Mouse (Mus musculus): ENCODE measurements around the gene Ccdc187. TPM values are rescaled to one million over a fixed set of nuclear protein-coding genes. Genes with fewer than 3 reads are reported as not detected.

Ccdc187 gene
- polyA plus RNA-seq, 1 experiment = 0.01 TPM

DNA sequence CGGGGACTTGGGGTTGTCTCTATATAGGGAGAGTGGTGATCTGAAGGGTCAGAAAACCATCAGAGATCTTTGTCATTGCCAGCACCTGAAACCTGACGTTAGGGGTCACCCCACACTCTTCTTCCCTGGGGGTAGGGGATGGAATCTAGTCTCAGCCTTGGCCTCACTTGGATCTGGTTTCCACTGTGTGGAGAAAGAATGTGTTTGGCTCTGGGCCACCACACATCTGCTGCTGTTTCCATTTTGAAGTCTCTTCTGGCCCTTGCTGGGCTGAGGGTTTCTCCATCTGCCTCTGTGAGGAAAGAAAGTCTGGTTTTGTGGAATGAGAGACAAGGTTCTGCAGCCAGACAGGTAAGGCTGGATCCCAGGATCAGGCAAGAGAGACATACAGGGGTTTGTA, 29.3 kb downstream of the Ccdc187 start:
- Histone ChIP-seq H3ac (ENCODE audit: control insufficient read depth, insufficient read length) (no peak overlapping the region), H3K36me3 (ENCODE audit: control insufficient read depth, insufficient read depth) (no peaks in the 10 kb centered on the region), H3K4me3 (no peak overlapping the region), H3K4me2 (ENCODE audit: low read depth) (no peak overlapping the region), H3K79me2 (ENCODE audit: control insufficient read depth, insufficient read depth) (no peaks in the 10 kb centered on the region), H3K27me3 (ENCODE audit: control insufficient read depth, insufficient read depth, insufficient read length) (peaks cover 33% of the 10 kb centered on the region)
- no peak for TF ChIP-seq MAX (IDR thresholded peaks at IDR 0.05; ENCODE audit: low read depth)

DNA sequence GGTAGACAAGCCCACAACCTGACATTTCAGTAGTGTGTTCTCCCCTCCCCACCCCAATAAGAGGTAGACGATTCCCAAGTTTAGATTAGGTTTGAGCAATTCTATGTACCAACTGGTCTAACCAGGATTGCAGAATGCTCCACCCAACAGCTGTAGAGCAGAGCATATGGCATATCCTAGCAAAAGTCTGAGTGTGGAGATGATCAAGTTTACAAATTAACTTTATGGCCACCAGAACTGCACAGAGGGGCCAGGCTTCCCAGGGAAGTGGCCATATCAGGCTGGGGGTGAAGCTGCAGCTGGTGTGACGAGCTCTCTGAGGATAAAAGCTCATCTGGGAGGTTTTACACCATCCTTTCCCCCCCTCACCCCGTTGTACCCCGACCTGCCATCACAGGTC, 29.7 kb downstream of the Ccdc187 start:
- Histone ChIP-seq H3K36me3 (ENCODE audit: control insufficient read depth, insufficient read depth) (no peaks in the 10 kb centered on the region), H3K4me2 (ENCODE audit: low read depth) (no peak overlapping the region), H3K79me2 (ENCODE audit: control insufficient read depth, insufficient read depth) (no peaks in the 10 kb centered on the region), H3ac (ENCODE audit: control insufficient read depth, insufficient read length) (no peak overlapping the region), H3K27me3 (ENCODE audit: control insufficient read depth, insufficient read depth, insufficient read length) (peaks cover 33% of the 10 kb centered on the region), H3K4me3 (no peak overlapping the region)
- TF ChIP-seq MYOG (IDR thresholded peaks at IDR 0.05; ENCODE audit: control insufficient read depth in 1 of 3, insufficient read depth in 1 of 3, insufficient read length in 2 of 3, low read depth in 2 of 3) (no peak), MAX (IDR thresholded peaks at IDR 0.05; ENCODE audit: low read depth) (no peak), CEBPB (IDR thresholded peaks at IDR 0.05; ENCODE audit: insufficient read depth, poor library complexity, severe bottlenecking) (no peak), MYOD1 (IDR thresholded peaks at IDR 0.05; ENCODE audit: control insufficient read depth in 1 of 3, insufficient read length in 2 of 3, low read depth in 2 of 3) (no peak), POLR2A (IDR thresholded peaks at IDR 0.05; ENCODE audit: insufficient read length, low read depth) (no peak), TCF3 (IDR thresholded peaks at IDR 0.05; ENCODE audit: insufficient read length, low read depth) (no peak), E2F4 (IDR thresholded peaks at IDR 0.05; ENCODE audit: insufficient read depth) (no peak), POLR2AphosphoS2 (IDR thresholded peaks at IDR 0.05; ENCODE audit: insufficient read length, low read depth) (no peak), REST (IDR thresholded peaks at IDR 0.05; ENCODE audit: insufficient read depth, insufficient read length) (no peak), SRF (IDR thresholded peaks at IDR 0.05; ENCODE audit: control insufficient read depth, insufficient read length, low read depth) (no peak), TCF12 (IDR thresholded peaks at IDR 0.05; ENCODE audit: insufficient read depth, poor library complexity, severe bottlenecking) (no peak), USF1 (IDR thresholded peaks at IDR 0.05; ENCODE audit: low read depth) (no peak)

DNA sequence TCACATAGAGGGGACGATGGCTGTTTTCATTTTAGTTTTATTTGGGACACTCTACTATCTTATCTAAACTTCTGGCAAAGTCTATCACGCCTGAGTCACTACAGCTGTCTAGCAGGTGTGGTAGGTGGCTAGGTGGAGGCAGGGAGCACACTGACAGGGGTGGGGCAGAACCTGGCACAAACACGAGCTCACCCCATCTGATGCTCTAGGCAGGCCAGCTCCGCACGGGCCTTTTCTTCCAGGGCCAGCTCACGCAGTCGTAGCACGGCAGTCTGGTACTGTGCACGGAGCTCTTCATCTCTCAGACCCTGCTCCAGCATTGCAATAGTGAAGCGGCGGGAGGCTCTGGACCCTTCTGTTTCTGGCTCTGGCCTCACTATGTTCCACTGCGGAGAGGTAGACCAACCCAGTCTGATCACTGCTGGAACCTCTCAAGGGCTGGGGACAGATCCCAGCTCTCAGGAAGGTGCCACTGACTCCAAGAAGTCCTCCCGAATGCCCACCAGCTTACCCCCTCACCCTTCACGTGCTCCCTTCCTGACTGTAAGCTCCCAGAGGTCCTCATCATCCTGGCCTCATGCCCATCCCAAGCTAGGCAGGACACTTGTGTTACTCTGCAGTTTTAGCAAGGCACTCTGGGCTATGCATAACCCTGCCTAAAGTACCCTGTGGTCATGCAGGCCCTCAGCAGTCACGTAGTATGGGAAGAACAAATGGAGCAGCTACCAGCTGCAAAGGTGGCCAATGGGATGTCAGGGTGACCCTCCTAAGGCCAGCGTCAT, 36.9 kb downstream of the Ccdc187 start:
- no peak overlapping the region for H3ac ChIP-seq (ENCODE audit: control insufficient read depth, insufficient read length)
- no peak overlapping the region for H3K4me3 ChIP-seq
- peaks cover 67% of the 10 kb centered on the region for H3K27me3 ChIP-seq (ENCODE audit: control insufficient read depth, insufficient read depth, insufficient read length)
- H3K79me2 ChIP-seq (ENCODE audit: control insufficient read depth, insufficient read depth) = no peaks in the 10 kb centered on the region
- TF ChIP-seq MYOD1 (IDR thresholded peaks at IDR 0.05; ENCODE audit: control insufficient read depth in 1 of 3, insufficient read length in 2 of 3, low read depth in 2 of 3) = no peak
- TF ChIP-seq USF1 (IDR thresholded peaks at IDR 0.05; ENCODE audit: low read depth) = no peak
- TF ChIP-seq POLR2A (IDR thresholded peaks at IDR 0.05; ENCODE audit: insufficient read length, low read depth) = no peak
- no peak for TF ChIP-seq TCF3 (IDR thresholded peaks at IDR 0.05; ENCODE audit: insufficient read length, low read depth)
- no peak for TF ChIP-seq SRF (IDR thresholded peaks at IDR 0.05; ENCODE audit: control insufficient read depth, insufficient read length, low read depth)
- TF ChIP-seq MAX (IDR thresholded peaks at IDR 0.05; ENCODE audit: low read depth) = no peak
- TF ChIP-seq REST (IDR thresholded peaks at IDR 0.05; ENCODE audit: insufficient read depth, insufficient read length) = no peak
- no peak for TF ChIP-seq POLR2AphosphoS2 (IDR thresholded peaks at IDR 0.05; ENCODE audit: insufficient read length, low read depth)
- H3K4me2 ChIP-seq (ENCODE audit: low read depth) = no peak overlapping the region
- no peaks in the 10 kb centered on the region for H3K36me3 ChIP-seq (ENCODE audit: control insufficient read depth, insufficient read depth)

GRCm38 (mm10) chr2:26254816-26255215, 39.5 kb downstream of the Ccdc187 start:
- Histone ChIP-seq H3K27me3 (ENCODE audit: control insufficient read depth, insufficient read depth, insufficient read length) (peaks cover 93% of the 10 kb centered on the region), H3K36me3 (ENCODE audit: control insufficient read depth, insufficient read depth) (no peaks in the 10 kb centered on the region), H3K4me3 (no peak overlapping the region), H3ac (ENCODE audit: control insufficient read depth, insufficient read length) (no peak overlapping the region), H3K79me2 (ENCODE audit: control insufficient read depth, insufficient read depth) (no peaks in the 10 kb centered on the region), H3K4me2 (ENCODE audit: low read depth) (no peak overlapping the region)
- TF ChIP-seq CEBPB (IDR thresholded peaks at IDR 0.05; ENCODE audit: insufficient read depth, poor library complexity, severe bottlenecking) (no peak), TCF3 (IDR thresholded peaks at IDR 0.05; ENCODE audit: insufficient read length, low read depth) (no peak), TCF12 (IDR thresholded peaks at IDR 0.05; ENCODE audit: insufficient read depth, poor library complexity, severe bottlenecking) (no peak), REST (IDR thresholded peaks at IDR 0.05; ENCODE audit: insufficient read depth, insufficient read length) (no peak)

GRCm38 (mm10) chr2:26252514-26253206, 41.7 kb downstream of the Ccdc187 start:
- no peak overlapping the region for H3K4me2 ChIP-seq (ENCODE audit: low read depth)
- TF ChIP-seq MYOD1 (IDR thresholded peaks at IDR 0.05; ENCODE audit: control insufficient read depth in 1 of 3, insufficient read length in 2 of 3, low read depth in 2 of 3) = no peak
- no peak for TF ChIP-seq POLR2A (IDR thresholded peaks at IDR 0.05; ENCODE audit: insufficient read length, low read depth)
- TF ChIP-seq SRF (IDR thresholded peaks at IDR 0.05; ENCODE audit: control insufficient read depth, insufficient read length, low read depth) = no peak
- TF ChIP-seq MYOG (IDR thresholded peaks at IDR 0.05; ENCODE audit: control insufficient read depth in 1 of 3, insufficient read depth in 1 of 3, insufficient read length in 2 of 3, low read depth in 2 of 3) = no peak
- no peak for TF ChIP-seq E2F4 (IDR thresholded peaks at IDR 0.05; ENCODE audit: insufficient read depth)
- TF ChIP-seq USF1 (IDR thresholded peaks at IDR 0.05; ENCODE audit: low read depth) = no peak
- TF ChIP-seq REST (IDR thresholded peaks at IDR 0.05; ENCODE audit: insufficient read depth, insufficient read length) = no peak
- TF ChIP-seq TCF12 (IDR thresholded peaks at IDR 0.05; ENCODE audit: insufficient read depth, poor library complexity, severe bottlenecking) = no peak
- TF ChIP-seq MAX (IDR thresholded peaks at IDR 0.05; ENCODE audit: low read depth) = no peak
- H3K4me3 ChIP-seq = no peak overlapping the region
- H3K79me2 ChIP-seq (ENCODE audit: control insufficient read depth, insufficient read depth) = no peaks in the 10 kb centered on the region
- H3K27me3 ChIP-seq (ENCODE audit: control insufficient read depth, insufficient read depth, insufficient read length) = peaks cover 88% of the 10 kb centered on the region
- H3K36me3 ChIP-seq (ENCODE audit: control insufficient read depth, insufficient read depth) = no peaks in the 10 kb centered on the region
- H3ac ChIP-seq (ENCODE audit: control insufficient read depth, insufficient read length) = no peak overlapping the region
